Mouse (Mus musculus): ENCODE results near the gene Pecam1.
"Not testable (repeated sequence)": the region's sequence is repeated elsewhere in the genome, so short reads cannot be mapped to it uniquely, and the experiment has no call there.

Gene Pecam1

GRCm38 (mm10) chr11:106770195-106770974 is 20.0 kb upstream of the Pecam1 start:
- peak in 1 of 2 experiments; percentile 60 for DNase-seq

- no peak for DNase-seq
These were observed 17.1 kb upstream of the Pecam1 start for GRCm38 (mm10) chr11:106767516-106767915.

GRCm38 (mm10) chr11:106766611-106767162 is 16.3 kb upstream of the Pecam1 start:
- no peak for DNase-seq

GRCm38 (mm10) chr11:106762800-106763185 is 12.4 kb upstream of the Pecam1 start:
- peak; percentile 35 to 45 for DNase-seq

GRCm38 (mm10) chr11:106762139-106762799 is 11.8 kb upstream of the Pecam1 start:
- peak; percentile 71 to 75 for DNase-seq

GRCm38 (mm10) chr11:106760511-106760910 is 10.1 kb upstream of the Pecam1 start:
- peak; percentile 21 to 37 for DNase-seq

GRCm38 (mm10) chr11:106759028-106759427 is 8.6 kb upstream of the Pecam1 start:
- DNase-seq: peak; percentile 27 to 32

GRCm38 (mm10) chr11:106755583-106755982 is 5.2 kb upstream of the Pecam1 start:
- no peak for DNase-seq

GRCm38 (mm10) chr11:106753314-106753713 is 2.9 kb upstream of the Pecam1 start:
- no peak for DNase-seq

GRCm38 (mm10) chr11:106752103-106752502 is 1.7 kb upstream of the Pecam1 start:
- DNase-seq: peak; percentile 62 to 68

- peak in 1 of 2 experiments; percentile 30 for DNase-seq
These were observed 901 bp upstream of the Pecam1 start, which contains the start of gene Milr1 for GRCm38 (mm10) chr11:106751039-106752018. Gene Milr1, plus strand, starts transcription at chr11:106751226.

GRCm38 (mm10) chr11:106749557-106750120 is 789 bp downstream of the Pecam1 start:
- DNase-seq: not testable (repeated sequence)

GRCm38 (mm10) chr11:106744949-106745348 is 5.5 kb downstream of the Pecam1 start:
- DNase-seq: no peak

GRCm38 (mm10) chr11:106742388-106742841 is 8.0 kb downstream of the Pecam1 start:
- no peak for DNase-seq

GRCm38 (mm10) chr11:106741826-106742225 is 8.6 kb downstream of the Pecam1 start:
- DNase-seq: no peak

- DNase-seq: no peak
These were observed 9.2 kb downstream of the Pecam1 start for GRCm38 (mm10) chr11:106741232-106741631.

GRCm38 (mm10) chr11:106740724-106741123 is 9.7 kb downstream of the Pecam1 start:
- DNase-seq: not testable (repeated sequence)

- DNase-seq: no peak
These were observed 11.3 kb downstream of the Pecam1 start for GRCm38 (mm10) chr11:106739116-106739515.

GRCm38 (mm10) chr11:106737178-106737621 is 13.2 kb downstream of the Pecam1 start:
- DNase-seq: no peak

- no peak for DNase-seq
These were observed 13.8 kb downstream of the Pecam1 start for GRCm38 (mm10) chr11:106736614-106737013.

GRCm38 (mm10) chr11:106730714-106731113 is 19.7 kb downstream of the Pecam1 start:
- DNase-seq: no peak

- no peak for DNase-seq
These were observed 20.8 kb downstream of the Pecam1 start for GRCm38 (mm10) chr11:106729656-106730055.

Data from spleen, adult 18-20 months (tissue).